ENCODE assay signal across 25 mouse cellular contexts in the genomic region with DNA sequence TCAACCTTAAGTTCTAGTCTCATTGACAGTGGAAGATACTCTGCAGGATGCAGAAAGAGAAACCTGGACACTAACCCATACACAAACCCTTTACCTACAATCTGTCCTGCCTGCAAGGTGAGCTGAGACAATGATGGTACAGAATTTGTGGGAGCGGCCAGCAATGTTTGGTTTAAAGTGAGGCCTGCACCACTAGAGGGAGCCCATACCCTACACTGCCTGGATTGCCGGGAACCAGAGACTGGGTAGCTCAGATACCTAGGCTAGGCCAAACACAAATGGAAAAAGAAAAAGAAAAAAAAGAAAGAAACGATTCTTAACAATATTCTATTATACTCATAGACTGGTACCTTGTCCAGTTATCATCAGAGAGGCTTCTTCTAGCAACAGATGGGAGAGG. TPM values are rescaled to one million over a fixed set of nuclear protein-coding genes. Genes with fewer than 3 reads are reported as not detected.
A peak's percentile ranks its signal among the peaks of the same experiment; 100 is the strongest.
DNase-seq lines count a peak whose midpoint lies in the region; ATAC-seq and TF ChIP-seq lines count a peak whose summit lies in the region.
"Not testable (repeated sequence)": the region's sequence is repeated elsewhere in the genome, so short reads cannot be mapped to it uniquely, and the experiment has no call there.
"Had no signal": no experiment of that assay in that cellular context is flagged by ENCODE, and none has a peak within 500 bp of the region (broad histone marks: within the 10 kb centered on the region; RNA-seq: fewer than 3 reads in every experiment).

No protein-coding gene starts in this region.

- peak; percentile 45; the same call in 1 of the 2 replicates for ATAC-seq in G1E (ENCODE audit: extremely low read depth, insufficient number of reproducible peaks, low FRiP score, poor library complexity, severe bottlenecking)
- peak; percentile 78 for ATAC-seq in forebrain, embryonic 11.5 days (replicated peaks; ENCODE audit: low FRiP score)
- peak; percentile 57; the same call in 1 of the 2 replicates for ATAC-seq in forebrain, embryonic 14.5 days
- peak; percentile 48 to 62; a peak in 3 of 4 replicates for ATAC-seq in hematopoietic stem cell, adult 5-6 weeks (replicated peaks in 1 of 2; ENCODE audit: insufficient read depth in 1 of 2, low FRiP score in 2 of 2, low TSS enrichment in 1 of 2, low read depth in 1 of 2, poor library complexity in 2 of 2, severe bottlenecking in 2 of 2)
- peak; percentile 46 for ATAC-seq in inflammation-experienced regulatory T-cells, adult 6 months
- ATAC-seq in megakaryocyte progenitor cell, adult 5-6 weeks (replicated peaks; ENCODE audit: poor library complexity), result peak; percentile 84
- ATAC-seq in midbrain, embryonic 12.5 days (ENCODE audit: low FRiP score, low read depth), result peak; percentile 74

- H3K9me3 ChIP-seq in G1E (replicated peaks); forebrain, embryonic 11.5 days (ENCODE audit: control insufficient read depth, low read length); forebrain, embryonic 14.5 days (replicated peaks; ENCODE audit: control insufficient read depth, low read length); midbrain, embryonic 12.5 days: not testable (repeated sequence)

- not testable (repeated sequence) for H3K4me2 ChIP-seq in forebrain, embryonic 11.5 days (ENCODE audit: low read depth, low read length, severe bottlenecking); forebrain, embryonic 14.5 days (ENCODE audit: low read length); midbrain, embryonic 12.5 days (replicated peaks)

- TF ChIP-seq CTCF in G1E (IDR thresholded peaks at IDR 0.05; ENCODE audit: low read depth, low read length), result not testable (repeated sequence)

- not testable (repeated sequence) for H3K4me3 ChIP-seq in G1E (ENCODE audit: low read depth, low read length); forebrain, embryonic 11.5 days (ENCODE audit: low read depth, low read length); forebrain, embryonic 14.5 days (ENCODE audit: low read depth, low read length); midbrain, embryonic 12.5 days

- not testable (repeated sequence) for H3K9ac ChIP-seq in forebrain, embryonic 11.5 days (ENCODE audit: low read length); forebrain, embryonic 14.5 days (ENCODE audit: low read length); midbrain, embryonic 12.5 days (replicated peaks)

- not testable (repeated sequence) for H3K27ac ChIP-seq in forebrain, embryonic 11.5 days (ENCODE audit: low read depth, low read length); forebrain, embryonic 14.5 days (ENCODE audit: low read depth, low read length); midbrain, embryonic 12.5 days (replicated peaks)

- H3K36me3 ChIP-seq in G1E (replicated peaks); forebrain, embryonic 11.5 days (ENCODE audit: control insufficient read depth, insufficient read depth, low read length); forebrain, embryonic 14.5 days (ENCODE audit: control insufficient read depth, insufficient read depth, low read length); midbrain, embryonic 12.5 days: not testable (repeated sequence)

- WGBS in forebrain, embryonic 11.5 days, result no CpG with 5 or more reads among the region's 3 CpGs
- WGBS in forebrain, embryonic 14.5 days, result no CpG with 5 or more reads among the region's 3 CpGs
- WGBS in midbrain, embryonic 12.5 days, result no CpG with 5 or more reads among the region's 3 CpGs

- DNase-seq in G1E (ENCODE audit: low spot score); forebrain, embryonic 11.5 days (ENCODE audit: low spot score); forebrain, embryonic 14.5 days (ENCODE audit: low spot score): not testable (repeated sequence)

- H3K4me1 ChIP-seq in G1E (ENCODE audit: insufficient read depth, low read depth, low read length); forebrain, embryonic 11.5 days (replicated peaks; ENCODE audit: control insufficient read depth, insufficient read depth, low read length); forebrain, embryonic 14.5 days (ENCODE audit: control insufficient read depth, insufficient read depth, low read length); midbrain, embryonic 12.5 days: not testable (repeated sequence)

- H3K27me3 ChIP-seq in G1E (ENCODE audit: insufficient read depth, low read length); forebrain, embryonic 11.5 days (ENCODE audit: control insufficient read depth, insufficient read depth, low read length); forebrain, embryonic 14.5 days (replicated peaks; ENCODE audit: control insufficient read depth, insufficient read depth, low read length); midbrain, embryonic 12.5 days: not testable (repeated sequence)

RNA-seq across cellular contexts. Expression of gene Gm10310, which starts 3.0 kb away (rescaled TPM):
- total RNA-seq in G1E (2014; fragmentation: Nextera tagmentation) (not detected in 2 replicates), G1E (2017) (0.12 and 0.22 TPM in 2 replicates)
- not detected in 2 replicates for polyA plus RNA-seq in G1E (2012)
- not detected in 2 replicates for polyA plus RNA-seq in forebrain, embryonic 11.5 days (2014; fragmentation: Nextera tagmentation; extraction: Ambion mirVana)
- not detected in 2 replicates for polyA plus RNA-seq in forebrain, embryonic 14.5 days (2014; fragmentation: Nextera tagmentation; extraction: Ambion mirVana)
- not detected in 2 replicates for total RNA-seq in hematopoietic stem cell, adult 5-6 weeks (2017)
- under 1 TPM in 1 of 3 experiments, not detected in 2; 0.19 TPM for polyA plus RNA-seq in inflammation-experienced regulatory T-cells, adult 6 months (2017; shearing (Covaris generic))
- total RNA-seq in megakaryocyte progenitor cell, adult 5-6 weeks (2015), result not detected in 2 replicates
- not detected in 2 replicates for total RNA-seq in megakaryocyte progenitor cell, adult 5-6 weeks (2017)
- not detected in 2 replicates for polyA plus RNA-seq in midbrain, embryonic 12.5 days (2016; fragmentation: Nextera tagmentation; extraction: Ambion mirVana)
- total RNA-seq: adrenal gland, adult 8-10 months; adrenal gland, postnatal 25 days; gastrocnemius, adult 18-20 months; gastrocnemius, postnatal 10 days; gastrocnemius, postnatal 36 days; heart, adult 8-10 months; heart, postnatal 25 days had no signal
- polyA plus RNA-seq: activated CD4-positive, CD25-positive, alpha-beta regulatory T cell, adult 4 months; brain, embryonic 14.5 days; embryonic facial prominence, embryonic 11.5 days; embryonic facial prominence, embryonic 14.5 days; forebrain, embryonic 15.5 days; heart, embryonic 11.5 days; heart, embryonic 14.5 days; heart, postnatal 0 days; hindbrain, embryonic 10.5 days; hindbrain, embryonic 14.5 days; intestine, embryonic 15.5 days had no signal

RNA-seq across cellular contexts. Expression of gene Olfr247, which starts 5.9 kb away (rescaled TPM):
- not detected in 2 replicates for total RNA-seq in G1E (2014; fragmentation: Nextera tagmentation)
- not detected in 2 replicates for total RNA-seq in G1E (2017)
- not detected in 2 replicates for polyA plus RNA-seq in G1E (2012)
- not detected in 2 replicates for polyA plus RNA-seq in forebrain, embryonic 11.5 days (2014; fragmentation: Nextera tagmentation; extraction: Ambion mirVana)
- polyA plus RNA-seq in forebrain, embryonic 14.5 days (2014; fragmentation: Nextera tagmentation; extraction: Ambion mirVana), result not detected in 2 replicates
- total RNA-seq in hematopoietic stem cell, adult 5-6 weeks (2017), result not detected in 2 replicates
- not detected for polyA plus RNA-seq in inflammation-experienced regulatory T-cells, adult 6 months (2017; shearing (Covaris generic))
- not detected in 2 replicates for total RNA-seq in megakaryocyte progenitor cell, adult 5-6 weeks (2015)
- total RNA-seq in megakaryocyte progenitor cell, adult 5-6 weeks (2017), result not detected in 2 replicates
- polyA plus RNA-seq in midbrain, embryonic 12.5 days (2016; fragmentation: Nextera tagmentation; extraction: Ambion mirVana), result not detected in 2 replicates
- total RNA-seq: adrenal gland, adult 8-10 months; adrenal gland, postnatal 25 days; gastrocnemius, adult 18-20 months; gastrocnemius, postnatal 10 days; gastrocnemius, postnatal 36 days; heart, adult 8-10 months; heart, postnatal 25 days had no signal
- polyA plus RNA-seq: activated CD4-positive, CD25-positive, alpha-beta regulatory T cell, adult 4 months; brain, embryonic 14.5 days; embryonic facial prominence, embryonic 11.5 days; embryonic facial prominence, embryonic 14.5 days; forebrain, embryonic 15.5 days; heart, embryonic 11.5 days; heart, embryonic 14.5 days; heart, postnatal 0 days; hindbrain, embryonic 10.5 days; hindbrain, embryonic 14.5 days; intestine, embryonic 15.5 days had no signal

RNA-seq across cellular contexts. Expression of gene Olfr819, which starts 14.8 kb away (rescaled TPM):
- total RNA-seq in G1E (2014; fragmentation: Nextera tagmentation) (not detected in 2 replicates), G1E (2017) (0.12 and 0.16 TPM in 2 replicates)
- not detected in 2 replicates for polyA plus RNA-seq in G1E (2012)
- not detected in 2 replicates for polyA plus RNA-seq in forebrain, embryonic 11.5 days (2014; fragmentation: Nextera tagmentation; extraction: Ambion mirVana)
- not detected in 2 replicates for polyA plus RNA-seq in forebrain, embryonic 14.5 days (2014; fragmentation: Nextera tagmentation; extraction: Ambion mirVana)
- not detected in 2 replicates for total RNA-seq in hematopoietic stem cell, adult 5-6 weeks (2017)
- not detected for polyA plus RNA-seq in inflammation-experienced regulatory T-cells, adult 6 months (2017; shearing (Covaris generic))
- not detected in 2 replicates for total RNA-seq in megakaryocyte progenitor cell, adult 5-6 weeks (2015)
- not detected in 2 replicates for total RNA-seq in megakaryocyte progenitor cell, adult 5-6 weeks (2017)
- polyA plus RNA-seq in midbrain, embryonic 12.5 days (2016; fragmentation: Nextera tagmentation; extraction: Ambion mirVana), result not detected in 2 replicates
- total RNA-seq: adrenal gland, adult 8-10 months; adrenal gland, postnatal 25 days; gastrocnemius, adult 18-20 months; gastrocnemius, postnatal 10 days; gastrocnemius, postnatal 36 days; heart, adult 8-10 months; heart, postnatal 25 days had no signal
- polyA plus RNA-seq: activated CD4-positive, CD25-positive, alpha-beta regulatory T cell, adult 4 months; brain, embryonic 14.5 days; embryonic facial prominence, embryonic 11.5 days; embryonic facial prominence, embryonic 14.5 days; forebrain, embryonic 15.5 days; heart, embryonic 11.5 days; heart, embryonic 14.5 days; heart, postnatal 0 days; hindbrain, embryonic 10.5 days; hindbrain, embryonic 14.5 days; intestine, embryonic 15.5 days had no signal

RNA-seq across cellular contexts. Expression of gene Olfr820, which starts 30.6 kb away (rescaled TPM):
- total RNA-seq in G1E (2014; fragmentation: Nextera tagmentation), result not detected in 2 replicates
- total RNA-seq in G1E (2017), result 0.27 TPM in 1 of 2 replicates, not detected in the other
- not detected in 2 replicates for polyA plus RNA-seq in G1E (2012)
- not detected in 2 replicates for polyA plus RNA-seq in forebrain, embryonic 11.5 days (2014; fragmentation: Nextera tagmentation; extraction: Ambion mirVana)
- polyA plus RNA-seq in forebrain, embryonic 14.5 days (2014; fragmentation: Nextera tagmentation; extraction: Ambion mirVana), result not detected in 2 replicates
- total RNA-seq in hematopoietic stem cell, adult 5-6 weeks (2017), result not detected in 2 replicates
- not detected for polyA plus RNA-seq in inflammation-experienced regulatory T-cells, adult 6 months (2017; shearing (Covaris generic))
- total RNA-seq in megakaryocyte progenitor cell, adult 5-6 weeks (2015), result not detected in 2 replicates
- total RNA-seq in megakaryocyte progenitor cell, adult 5-6 weeks (2017), result not detected in 2 replicates
- not detected in 2 replicates for polyA plus RNA-seq in midbrain, embryonic 12.5 days (2016; fragmentation: Nextera tagmentation; extraction: Ambion mirVana)
- total RNA-seq: adrenal gland, adult 8-10 months; adrenal gland, postnatal 25 days; gastrocnemius, adult 18-20 months; gastrocnemius, postnatal 10 days; gastrocnemius, postnatal 36 days; heart, adult 8-10 months; heart, postnatal 25 days had no signal
- polyA plus RNA-seq: activated CD4-positive, CD25-positive, alpha-beta regulatory T cell, adult 4 months; brain, embryonic 14.5 days; embryonic facial prominence, embryonic 11.5 days; forebrain, embryonic 15.5 days; heart, embryonic 11.5 days; heart, embryonic 14.5 days; heart, postnatal 0 days; hindbrain, embryonic 10.5 days; hindbrain, embryonic 14.5 days; intestine, embryonic 15.5 days had no signal

RNA-seq across cellular contexts. Expression of gene Olfr818, which starts 33.0 kb away (rescaled TPM):
- total RNA-seq in G1E (2014; fragmentation: Nextera tagmentation) (not detected in 2 replicates), G1E (2017) (0.29 TPM in 1 of 2 replicates, not detected in the other)
- not detected in 2 replicates for polyA plus RNA-seq in G1E (2012)
- polyA plus RNA-seq in forebrain, embryonic 11.5 days (2014; fragmentation: Nextera tagmentation; extraction: Ambion mirVana), result not detected in 2 replicates
- not detected in 2 replicates for polyA plus RNA-seq in forebrain, embryonic 14.5 days (2014; fragmentation: Nextera tagmentation; extraction: Ambion mirVana)
- not detected in 2 replicates for total RNA-seq in hematopoietic stem cell, adult 5-6 weeks (2017)
- not detected for polyA plus RNA-seq in inflammation-experienced regulatory T-cells, adult 6 months (2017; shearing (Covaris generic))
- total RNA-seq in megakaryocyte progenitor cell, adult 5-6 weeks (2015), result not detected in 2 replicates
- not detected in 2 replicates for total RNA-seq in megakaryocyte progenitor cell, adult 5-6 weeks (2017)
- polyA plus RNA-seq in midbrain, embryonic 12.5 days (2016; fragmentation: Nextera tagmentation; extraction: Ambion mirVana), result not detected in 2 replicates
- total RNA-seq: adrenal gland, adult 8-10 months; adrenal gland, postnatal 25 days; gastrocnemius, adult 18-20 months; gastrocnemius, postnatal 10 days; gastrocnemius, postnatal 36 days; heart, adult 8-10 months; heart, postnatal 25 days had no signal
- polyA plus RNA-seq: activated CD4-positive, CD25-positive, alpha-beta regulatory T cell, adult 4 months; brain, embryonic 14.5 days; embryonic facial prominence, embryonic 11.5 days; embryonic facial prominence, embryonic 14.5 days; forebrain, embryonic 15.5 days; heart, embryonic 11.5 days; heart, embryonic 14.5 days; heart, postnatal 0 days; hindbrain, embryonic 10.5 days; hindbrain, embryonic 14.5 days; intestine, embryonic 15.5 days had no signal
